ENCODE assay signal across 8 mouse cellular contexts in the genomic region with DNA sequence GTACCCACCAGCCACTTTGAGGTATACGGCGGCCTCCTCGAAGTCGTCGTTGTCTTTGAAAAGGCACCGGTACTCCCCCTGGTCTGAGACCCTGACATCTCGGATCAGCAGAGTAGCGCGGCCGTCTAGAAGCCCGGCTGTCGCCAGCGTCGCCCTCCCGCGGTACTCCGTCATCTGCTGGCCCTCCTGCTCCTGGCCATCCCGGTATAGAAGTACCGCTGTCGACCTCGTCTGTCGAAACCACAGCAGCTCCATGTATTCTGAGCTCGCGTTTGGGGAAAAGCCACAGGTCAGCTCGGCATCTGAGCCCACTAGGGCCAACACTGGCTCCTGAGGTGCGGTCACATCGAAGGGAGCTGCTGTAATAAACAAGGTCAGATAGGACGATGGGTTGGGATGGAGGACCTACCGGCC. TPM values are rescaled to one million over a fixed set of nuclear protein-coding genes. Genes with fewer than 3 reads are reported as not detected.
DNase-seq lines count a peak whose midpoint lies in the region; ATAC-seq and TF ChIP-seq lines count a peak whose summit lies in the region.

No protein-coding gene starts in this region.

- no peak for TF ChIP-seq CTCF in olfactory bulb, adult 2 months (IDR thresholded peaks at IDR 0.05; ENCODE audit: insufficient read depth, low read depth, low read length)

- no peak for TF ChIP-seq POLR2A in olfactory bulb, adult 2 months (IDR thresholded peaks at IDR 0.05; ENCODE audit: insufficient read depth, low read depth, low read length)

- H3K36me3 ChIP-seq in forebrain, embryonic 16.5 days (ENCODE audit: control insufficient read depth, insufficient read depth), result no peaks in the 10 kb centered on the region
- H3K36me3 ChIP-seq in intestine, embryonic 15.5 days, result no peaks in the 10 kb centered on the region
- no peaks in the 10 kb centered on the region for H3K36me3 ChIP-seq in lung, embryonic 15.5 days

- WGBS in forebrain, embryonic 16.5 days, result under 1% methylated on average over 29 of the region's 29 CpGs
- WGBS in intestine, embryonic 15.5 days, result under 1% methylated on average over 29 of the region's 29 CpGs
- WGBS in lung, embryonic 15.5 days, result under 1% methylated on average over 29 of the region's 29 CpGs
- 2% methylated on average over 29 of the region's 29 CpGs for WGBS in olfactory bulb, adult 2 months

- H3K9me3 ChIP-seq in forebrain, embryonic 16.5 days (ENCODE audit: control insufficient read depth, low read length), result no peaks in the 10 kb centered on the region
- H3K9me3 ChIP-seq in intestine, embryonic 15.5 days, result no peaks in the 10 kb centered on the region
- no peaks in the 10 kb centered on the region for H3K9me3 ChIP-seq in lung, embryonic 15.5 days

- peak overlapping the region; percentile 73 for H3K4me2 ChIP-seq in forebrain, embryonic 16.5 days (ENCODE audit: low read length)
- peak overlapping the region; percentile 90 for H3K4me2 ChIP-seq in intestine, embryonic 15.5 days (replicated peaks)
- H3K4me2 ChIP-seq in lung, embryonic 15.5 days, result peak overlapping the region; percentile 90

- H3K4me1 ChIP-seq in forebrain, embryonic 16.5 days (replicated peaks; ENCODE audit: control insufficient read depth, insufficient read depth, low read length), result peaks cover 11% of the 10 kb centered on the region
- H3K4me1 ChIP-seq in intestine, embryonic 15.5 days (replicated peaks), result peaks cover 12% of the 10 kb centered on the region; the same call in 1 of the 2 replicates
- peaks cover 25% of the 10 kb centered on the region for H3K4me1 ChIP-seq in lung, embryonic 15.5 days
- H3K4me1 ChIP-seq in olfactory bulb, adult 2 months (ENCODE audit: control insufficient read depth, insufficient read depth, low read length), result peaks cover 7% of the 10 kb centered on the region

- H3K4me3 ChIP-seq in forebrain, embryonic 16.5 days (replicated peaks; ENCODE audit: low read length), result peak overlapping the region; percentile 59
- H3K4me3 ChIP-seq in intestine, embryonic 15.5 days (replicated peaks), result peak overlapping the region; percentile 52
- peak overlapping the region; percentile 56 for H3K4me3 ChIP-seq in lung, embryonic 15.5 days
- peak overlapping the region; percentile 79 for H3K4me3 ChIP-seq in olfactory bulb, adult 2 months (ENCODE audit: insufficient read depth, low read depth, low read length)

- no peaks in the 10 kb centered on the region for H3K27me3 ChIP-seq in forebrain, embryonic 16.5 days (replicated peaks; ENCODE audit: control insufficient read depth, insufficient read depth, low read length)
- H3K27me3 ChIP-seq in intestine, embryonic 15.5 days (replicated peaks), result no peaks in the 10 kb centered on the region
- H3K27me3 ChIP-seq in lung, embryonic 15.5 days, result no peaks in the 10 kb centered on the region

- no peak overlapping the region for H3K27ac ChIP-seq in forebrain, embryonic 16.5 days (ENCODE audit: low read length)
- H3K27ac ChIP-seq in intestine, embryonic 15.5 days, result no peak overlapping the region
- no peak overlapping the region for H3K27ac ChIP-seq in lung, embryonic 15.5 days
- no peak overlapping the region for H3K27ac ChIP-seq in olfactory bulb, adult 2 months (ENCODE audit: insufficient read depth, low read depth, low read length)

- peak; percentile 41 for ATAC-seq in forebrain, embryonic 16.5 days
- peak; percentile 50 for ATAC-seq in intestine, embryonic 15.5 days
- ATAC-seq in lung, embryonic 15.5 days (ENCODE audit: borderline replicate concordance, extremely low read depth, low FRiP score, low TSS enrichment), result peak; percentile 29; the same call in 1 of the 2 replicates

- DNase-seq in urinary bladder, postnatal 25 days (ENCODE audit: low spot score), result peak; percentile 15
- DNase-seq in urinary bladder, adult 2 months (ENCODE audit: low spot score), result no peak
- peak; percentile 63 to 66 for DNase-seq in cerebellum, adult 18-20 months
- no peak for DNase-seq in layer of hippocampus, adult 11-12 months (ENCODE audit: low spot score)

- H3K9ac ChIP-seq in forebrain, embryonic 16.5 days (replicated peaks; ENCODE audit: low read depth, low read length), result peak overlapping the region; percentile 61
- peak overlapping the region; percentile 49 for H3K9ac ChIP-seq in intestine, embryonic 15.5 days
- peak overlapping the region; percentile 49 for H3K9ac ChIP-seq in lung, embryonic 15.5 days

RNA-seq across cellular contexts. Expression of gene Btn1a1, which starts 1.5 kb away (rescaled TPM):
- not detected in 2 replicates for polyA plus RNA-seq in urinary bladder, adult 2 months (2012; rRNA removed)
- 0.06 and 0.22 TPM in 2 replicates for polyA plus RNA-seq in forebrain, embryonic 16.5 days (2015; fragmentation: Nextera tagmentation; extraction: Ambion mirVana)
- polyA plus RNA-seq in intestine, embryonic 15.5 days (2015; fragmentation: Nextera tagmentation; extraction: Ambion mirVana), result 0.08 and 0.11 TPM in 2 replicates
- polyA plus RNA-seq in lung, embryonic 15.5 days (2015; fragmentation: Nextera tagmentation; extraction: Ambion mirVana), result 0.14 and 0.26 TPM in 2 replicates
- polyA plus RNA-seq in olfactory bulb, adult 2 months (2012; ENCODE audit: insufficient read depth, insufficient read length, low replicate concordance, missing spikeins), result not detected in 2 replicates

RNA-seq across cellular contexts. Expression of gene Btn2a2, which starts 24.4 kb away (rescaled TPM):
- 0.04 TPM in 1 of 2 replicates, not detected in the other for polyA plus RNA-seq in urinary bladder, adult 2 months (2012; rRNA removed)
- 0.18 TPM in 1 of 2 replicates, not detected in the other for polyA plus RNA-seq in forebrain, embryonic 16.5 days (2015; fragmentation: Nextera tagmentation; extraction: Ambion mirVana)
- 0.16 and 0.23 TPM in 2 replicates for polyA plus RNA-seq in intestine, embryonic 15.5 days (2015; fragmentation: Nextera tagmentation; extraction: Ambion mirVana)
- polyA plus RNA-seq in lung, embryonic 15.5 days (2015; fragmentation: Nextera tagmentation; extraction: Ambion mirVana), result 0.16 and 0.21 TPM in 2 replicates
- polyA plus RNA-seq in olfactory bulb, adult 2 months (2012; ENCODE audit: insufficient read depth, insufficient read length, low replicate concordance, missing spikeins), result not detected in 2 replicates

RNA-seq across cellular contexts. Expression of gene Abt1, which starts 40.6 kb away (rescaled TPM):
- polyA plus RNA-seq in urinary bladder, adult 2 months (2012; rRNA removed), result 7.9 TPM in 2 replicates
- 12.7 and 13.0 TPM in 2 replicates for polyA plus RNA-seq in forebrain, embryonic 16.5 days (2015; fragmentation: Nextera tagmentation; extraction: Ambion mirVana)
- polyA plus RNA-seq in intestine, embryonic 15.5 days (2015; fragmentation: Nextera tagmentation; extraction: Ambion mirVana), result 11.2 TPM in 2 replicates
- 13.6 and 14.2 TPM in 2 replicates for polyA plus RNA-seq in lung, embryonic 15.5 days (2015; fragmentation: Nextera tagmentation; extraction: Ambion mirVana)
- not detected in 2 replicates for polyA plus RNA-seq in olfactory bulb, adult 2 months (2012; ENCODE audit: insufficient read depth, insufficient read length, low replicate concordance, missing spikeins)

Comparison
In these comparisons a context has a peak if more than half of its experiments do, and no peak if none do; other contexts are left out.
1. DNase-seq: peak in urinary bladder, postnatal 25 days (single experiment) and cerebellum, adult 18-20 months (2 of 2); none in urinary bladder, adult 2 months (single experiment) and layer of hippocampus, adult 11-12 months (single experiment).
2. Peak in every context shown above with its lines, with median percentiles within 50 percentile points of each other: ATAC-seq, H3K4me2 ChIP-seq, H3K4me3 ChIP-seq and H3K9ac ChIP-seq.